Mouse (Mus musculus): Measurements from ENCODE around the gene Nme7.
A peak's percentile ranks its signal among the peaks of the same experiment; 100 is the strongest.

Gene Nme7

DNA sequence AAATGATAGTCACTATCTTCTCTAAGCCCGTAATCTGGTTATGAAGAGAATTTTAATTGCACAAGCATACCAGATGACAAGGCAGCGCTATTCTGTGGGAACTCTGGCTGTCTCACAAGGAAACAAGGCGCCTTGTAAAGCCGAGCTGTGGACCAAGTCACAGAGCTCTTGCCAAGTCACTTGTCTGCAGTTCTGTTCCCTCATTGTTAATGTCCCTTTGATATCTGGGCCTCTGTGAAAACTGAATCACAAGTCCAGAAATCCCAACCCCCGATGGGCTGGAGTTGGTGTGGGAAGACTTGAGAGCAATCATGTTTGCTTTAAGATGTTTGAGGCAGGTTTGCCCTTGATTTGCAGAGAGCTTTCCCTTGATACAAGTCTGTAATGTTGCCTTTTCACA is 16.8 kb downstream of the Nme7 start:
- DNase-seq (ENCODE audit: low spot score) = no peak

DNA sequence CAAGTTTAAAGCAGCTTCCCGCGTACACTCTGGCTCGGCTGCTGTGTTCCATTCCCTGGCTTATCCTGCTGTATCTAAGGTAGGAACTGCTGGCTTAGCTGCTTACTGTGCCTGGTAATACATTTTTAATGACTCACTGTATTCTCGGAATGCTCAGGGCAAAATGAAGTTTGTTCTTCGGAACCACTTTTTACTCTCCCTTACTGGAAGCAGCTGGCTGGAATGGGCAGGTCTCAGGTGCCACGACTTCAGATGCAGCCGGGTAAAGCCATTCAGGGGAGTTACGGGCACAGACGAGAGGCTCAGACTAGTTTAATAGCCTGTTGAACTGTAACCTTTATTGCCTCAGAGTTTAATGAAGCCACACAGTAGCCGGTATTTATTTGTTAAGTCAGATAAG is 17.5 kb downstream of the Nme7 start:
- DNase-seq (ENCODE audit: low spot score) = no peak

- DNase-seq (ENCODE audit: low spot score) = no peak
Measured at GRCm38 (mm10) chr1:164322987-164323650, 19.2 kb downstream of the Nme7 start.

DNA sequence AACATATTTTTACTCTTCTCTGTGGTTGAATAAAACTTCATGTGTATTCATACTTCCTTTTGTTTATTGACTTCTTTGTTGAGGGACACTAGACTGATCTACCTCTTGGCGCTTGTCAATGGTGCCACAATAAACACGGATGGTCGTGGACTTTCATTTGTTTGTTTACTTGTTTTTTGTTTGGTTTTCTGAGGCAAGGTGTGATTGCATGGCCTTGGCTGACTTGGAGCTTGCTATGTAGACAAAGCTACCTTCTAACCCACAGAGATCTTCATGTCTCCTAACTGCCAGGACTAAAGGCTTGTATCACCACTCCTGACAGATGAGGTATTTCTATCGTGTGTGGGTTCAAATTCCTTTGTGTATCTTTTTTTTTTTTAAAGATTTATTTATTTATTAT is 20.3 kb downstream of the Nme7 start:
- DNase-seq (ENCODE audit: low spot score) = no peak

DNA sequence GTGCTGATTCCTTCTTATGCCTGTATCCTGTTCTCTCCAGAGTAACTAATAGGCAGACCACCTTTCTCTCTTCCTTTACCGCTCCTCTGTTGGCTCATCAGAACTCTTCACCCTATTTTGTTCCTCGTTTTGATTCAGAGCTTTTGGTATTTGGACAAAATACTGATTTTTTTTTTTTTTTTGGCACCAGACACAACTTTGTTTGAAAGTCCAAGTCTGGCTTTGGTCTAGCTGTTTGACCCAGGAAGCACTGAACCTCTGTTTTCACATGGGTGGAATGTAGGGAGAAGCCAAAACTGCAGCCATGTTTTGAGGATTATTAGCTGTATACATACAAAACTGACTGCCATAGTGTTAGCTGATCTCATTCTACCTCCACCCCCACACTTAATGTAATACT is 21.0 kb downstream of the Nme7 start:
- DNase-seq (ENCODE audit: low spot score) = no peak

DNA sequence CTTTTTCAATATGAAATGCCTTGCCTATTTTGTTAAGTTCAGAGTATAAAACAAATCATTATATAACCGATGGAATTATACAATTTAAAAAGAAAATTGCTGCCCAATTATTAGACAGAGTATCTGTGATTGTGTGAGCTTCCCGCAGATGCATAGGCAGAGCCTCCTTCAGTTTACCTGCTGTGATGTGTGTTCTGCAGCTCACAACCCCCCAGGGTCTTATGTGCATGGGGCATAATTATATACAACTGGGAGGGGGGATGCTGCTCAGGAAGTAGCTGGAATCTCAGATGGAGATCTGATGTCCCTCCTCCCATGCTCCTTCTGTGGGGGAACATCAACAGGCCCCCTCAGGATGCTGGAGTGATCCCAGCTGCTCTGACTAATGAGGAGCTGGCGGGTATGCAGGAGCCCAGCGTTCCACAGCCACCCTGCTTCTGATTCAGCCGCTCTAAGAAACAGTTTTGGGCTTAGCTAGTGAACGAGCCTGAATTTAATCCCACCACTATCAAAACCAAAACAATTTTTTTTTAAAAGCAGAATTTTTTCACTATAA is 22.8 kb downstream of the Nme7 start:
- DNase-seq (ENCODE audit: low spot score) = no peak

GRCm38 (mm10) chr1:164327764-164328163 is 23.8 kb downstream of the Nme7 start:
- no peak for DNase-seq (ENCODE audit: low spot score)

DNA sequence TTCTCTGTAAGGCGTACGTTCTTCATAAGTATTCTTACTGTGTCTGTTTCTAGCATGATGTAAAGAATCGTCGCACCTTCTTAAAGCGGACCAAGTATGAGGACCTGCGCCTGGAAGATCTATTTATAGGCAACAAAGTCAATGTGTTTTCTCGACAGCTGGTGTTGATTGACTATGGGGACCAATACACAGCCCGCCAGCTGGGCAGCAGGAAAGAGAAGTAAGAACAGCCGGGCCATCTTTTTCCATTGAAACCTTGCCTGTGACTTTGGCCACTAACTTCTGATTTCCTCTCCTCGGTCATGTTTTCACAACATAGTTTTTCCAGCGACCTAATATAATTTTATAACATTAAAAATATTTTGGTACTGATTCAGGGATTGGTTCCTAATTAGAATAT is 28.6 kb downstream of the Nme7 start:
- no peak for DNase-seq (ENCODE audit: low spot score)

DNA sequence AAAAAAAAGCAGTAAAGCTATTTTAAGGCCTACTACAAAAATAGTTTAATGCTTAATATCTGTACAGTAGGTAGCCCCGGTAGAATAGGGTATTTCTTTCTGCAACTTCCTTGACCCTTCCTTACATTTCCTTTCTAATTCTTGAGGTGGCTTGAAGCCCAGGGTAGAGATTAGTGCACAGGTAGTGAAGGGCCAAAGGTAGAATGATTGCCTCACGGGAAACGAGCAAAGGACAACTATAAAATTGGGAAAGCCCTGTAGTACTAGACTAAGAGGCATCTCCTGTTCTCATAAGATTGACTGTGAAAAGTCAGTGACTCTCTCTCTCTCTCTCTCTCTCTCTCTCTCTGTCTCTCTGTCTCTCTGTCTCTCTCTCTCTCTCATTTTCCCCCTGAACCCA is 31.5 kb downstream of the Nme7 start:
- DNase-seq (ENCODE audit: low spot score) = no peak

- no peak for DNase-seq (ENCODE audit: low spot score)
Measured at GRCm38 (mm10) chr1:164335846-164336245, 31.9 kb downstream of the Nme7 start.

- DNase-seq (ENCODE audit: low spot score) = no peak
Measured at GRCm38 (mm10) chr1:164342161-164342560, 38.2 kb downstream of the Nme7 start.

- no peak for DNase-seq (ENCODE audit: low spot score)
Measured at GRCm38 (mm10) chr1:164353443-164353842, 49.5 kb downstream of the Nme7 start.

- DNase-seq (ENCODE audit: low spot score) = no peak
Measured at GRCm38 (mm10) chr1:164357995-164358394, 54.1 kb downstream of the Nme7 start.

- no peak for DNase-seq (ENCODE audit: low spot score)
Measured at GRCm38 (mm10) chr1:164361997-164362396, 58.1 kb downstream of the Nme7 start.

- DNase-seq (ENCODE audit: low spot score) = peak; percentile 67
Measured at GRCm38 (mm10) chr1:164366156-164367128, 62.5 kb downstream of the Nme7 start.

- DNase-seq (ENCODE audit: low spot score) = no peak
Measured at GRCm38 (mm10) chr1:164368152-164368551, 64.2 kb downstream of the Nme7 start.

GRCm38 (mm10) chr1:164369781-164370180 is 65.9 kb downstream of the Nme7 start:
- no peak for DNase-seq (ENCODE audit: low spot score)

- no peak for DNase-seq (ENCODE audit: low spot score)
Measured at GRCm38 (mm10) chr1:164373029-164373428, 69.1 kb downstream of the Nme7 start.

GRCm38 (mm10) chr1:164374020-164374419 is 70.1 kb downstream of the Nme7 start:
- no peak for DNase-seq (ENCODE audit: low spot score)

- DNase-seq (ENCODE audit: low spot score) = no peak
Measured at GRCm38 (mm10) chr1:164375626-164376025, 71.7 kb downstream of the Nme7 start.

DNA sequence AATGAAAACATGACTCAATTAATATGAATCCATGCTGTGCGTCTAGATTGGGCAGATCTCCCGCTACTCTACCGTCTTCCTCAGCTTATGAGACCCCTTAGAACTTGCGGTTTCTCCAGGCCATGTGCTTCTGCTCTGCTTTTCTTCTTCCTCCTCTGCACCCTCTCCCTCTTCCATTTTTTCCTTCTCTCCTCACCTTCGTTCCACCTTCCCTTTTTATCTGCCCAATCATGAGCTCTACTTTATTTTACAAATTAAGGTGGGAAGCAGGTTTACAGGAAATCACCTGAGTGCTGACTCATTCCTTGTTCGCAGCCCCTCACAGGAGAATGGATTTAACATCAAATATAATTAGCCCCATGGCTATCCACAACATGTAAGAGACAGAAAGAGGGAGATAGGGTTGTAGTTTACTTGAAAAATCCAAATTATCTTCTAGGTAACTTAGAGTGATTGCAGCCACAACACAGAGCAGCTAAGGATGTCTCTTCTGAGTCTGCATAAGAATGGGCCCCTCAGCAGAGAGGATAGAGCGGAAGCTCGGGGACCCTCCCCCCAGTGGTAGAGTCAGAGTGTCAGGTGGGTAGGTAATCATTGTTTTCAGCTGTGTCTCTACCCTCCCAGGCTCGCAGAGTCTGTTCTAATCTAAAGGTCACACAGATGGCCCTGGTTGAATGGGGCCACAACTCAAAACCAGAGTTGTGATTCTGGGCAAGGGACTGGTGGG is 73.0 kb downstream of the Nme7 start:
- DNase-seq (ENCODE audit: low spot score) = no peak

DNA sequence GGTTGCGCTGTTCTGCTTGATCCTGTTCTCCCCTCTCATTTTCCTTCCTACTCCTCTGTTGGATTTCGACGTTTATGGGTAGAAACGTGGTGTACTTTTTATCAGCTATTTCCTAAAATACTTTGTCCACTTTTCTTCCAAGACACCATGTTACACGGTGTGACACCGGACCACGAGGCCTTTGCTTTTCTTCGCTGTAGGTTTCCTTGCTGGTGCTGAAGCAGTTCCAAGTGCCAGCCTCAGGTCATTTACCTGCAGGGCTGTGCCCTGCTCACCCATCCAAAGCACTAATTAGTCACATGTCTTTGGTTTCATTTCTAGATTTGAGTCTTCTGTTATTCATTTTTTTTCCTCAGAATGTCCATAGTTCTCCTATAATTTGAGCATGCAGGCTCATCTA is 79.7 kb downstream of the Nme7 start:
- DNase-seq (ENCODE audit: low spot score) = no peak

Data from MN1 (cell line).